8 mouse cellular contexts compared by ENCODE assay signal in the genomic region with DNA sequence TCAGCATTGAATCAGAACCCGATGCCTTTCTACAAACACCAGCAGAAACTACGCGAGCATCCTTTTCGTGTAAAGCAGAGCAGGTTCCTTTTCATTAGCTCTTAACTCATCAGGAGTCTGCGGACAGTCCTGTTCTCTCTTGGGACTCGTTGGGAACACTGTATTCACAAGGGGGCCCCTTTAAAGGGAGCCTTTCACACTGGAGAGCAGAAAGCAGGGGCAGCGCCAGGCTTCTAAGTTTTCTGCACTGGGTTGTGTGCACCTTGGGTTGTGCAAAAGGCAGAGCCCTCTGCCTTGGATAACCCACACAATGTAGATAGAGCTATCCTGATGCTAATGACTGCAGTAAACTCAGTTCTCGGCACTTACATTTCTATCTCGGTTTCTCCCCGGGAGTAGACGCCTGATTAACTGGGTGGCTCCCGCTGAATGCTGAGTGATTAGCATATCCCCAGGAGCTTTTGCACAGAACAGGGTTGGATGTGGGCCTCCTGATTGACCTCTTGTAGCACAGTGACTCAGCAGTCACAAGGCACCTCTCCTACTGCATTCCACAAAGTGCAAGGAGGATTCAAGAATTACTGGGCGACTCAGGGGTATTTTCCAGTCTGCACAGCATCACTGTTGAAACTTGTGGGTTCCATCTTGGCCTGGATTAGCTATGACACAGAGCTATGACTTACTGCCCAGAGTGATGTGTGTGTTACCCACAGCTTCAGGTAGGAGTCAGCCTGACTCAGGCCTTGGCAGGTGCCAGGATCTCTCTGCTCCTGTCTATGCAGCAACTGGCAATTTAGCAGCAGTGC.
DNase-seq lines count a peak whose midpoint lies in the region; ATAC-seq lines count a peak whose summit lies in the region.

No protein-coding gene starts in this region.

- no peak overlapping the region for H3K4me2 ChIP-seq in embryonic facial prominence, embryonic 14.5 days (ENCODE audit: low read depth, low read length)
- H3K4me2 ChIP-seq in liver, embryonic 13.5 days: peak overlapping the region; percentile 40

- H3K4me3 ChIP-seq in embryonic facial prominence, embryonic 14.5 days (ENCODE audit: low read depth, low read length): no peak overlapping the region
- peak overlapping the region; percentile 9; the same call in 1 of the 2 replicates for H3K4me3 ChIP-seq in hindbrain, embryonic 10.5 days
- no peak overlapping the region for H3K4me3 ChIP-seq in liver, embryonic 13.5 days (replicated peaks)

- no peaks in the 10 kb centered on the region for H3K9me3 ChIP-seq in embryonic facial prominence, embryonic 14.5 days (ENCODE audit: control insufficient read depth, low read length)
- no peaks in the 10 kb centered on the region for H3K9me3 ChIP-seq in hindbrain, embryonic 10.5 days
- no peaks in the 10 kb centered on the region for H3K9me3 ChIP-seq in liver, embryonic 13.5 days (replicated peaks)

- H3K36me3 ChIP-seq in embryonic facial prominence, embryonic 14.5 days (ENCODE audit: control insufficient read depth, insufficient read depth, low read length): no peaks in the 10 kb centered on the region
- no peaks in the 10 kb centered on the region for H3K36me3 ChIP-seq in hindbrain, embryonic 10.5 days
- no peaks in the 10 kb centered on the region for H3K36me3 ChIP-seq in liver, embryonic 13.5 days

- peak; percentile 53 for ATAC-seq in embryonic facial prominence, embryonic 14.5 days (ENCODE audit: low read depth)
- ATAC-seq in liver, embryonic 13.5 days (ENCODE audit: low read depth): peak; percentile 95
- ATAC-seq in megakaryocyte-erythroid progenitor cell, adult 5-6 weeks (replicated peaks; ENCODE audit: low FRiP score, low TSS enrichment, poor library complexity, severe bottlenecking): no peak

- 20% methylated on average over 13 of the region's 13 CpGs for WGBS in embryonic facial prominence, embryonic 14.5 days
- WGBS in hindbrain, embryonic 10.5 days: 11% methylated on average over 13 of the region's 13 CpGs
- WGBS in liver, embryonic 13.5 days (ENCODE audit: insufficient replicate concordance): 18% methylated on average over 13 of the region's 13 CpGs

- DNase-seq in layer of hippocampus, adult 9-11 months: peak; percentile 3
- DNase-seq in layer of hippocampus, postnatal 14 days (ENCODE audit: low spot score in 2 of 2): no peak
- DNase-seq in embryonic facial prominence, embryonic 14.5 days (ENCODE audit: low spot score): no peak
- peak; percentile 14 for DNase-seq in hindbrain, embryonic 10.5 days (ENCODE audit: low spot score)
- peak; percentile 29 for DNase-seq in liver, embryonic 13.5 days
- peak; percentile 6 for DNase-seq in urinary bladder, postnatal 25 days (ENCODE audit: low spot score)
- no peak for DNase-seq in spleen, postnatal 4 days (ENCODE audit: low spot score in 2 of 2)

- 0 out of 2 replicates have a peak, but pooled peaks cover 7% of the 10 kb centered on the region for H3K4me1 ChIP-seq in embryonic facial prominence, embryonic 14.5 days (ENCODE audit: control insufficient read depth, insufficient read depth, low read length)
- peaks cover 11% of the 10 kb centered on the region for H3K4me1 ChIP-seq in hindbrain, embryonic 10.5 days (replicated peaks)
- H3K4me1 ChIP-seq in liver, embryonic 13.5 days (replicated peaks): peaks cover 5% of the 10 kb centered on the region; the same call in 1 of the 2 replicates

- no peak overlapping the region for H3K9ac ChIP-seq in embryonic facial prominence, embryonic 14.5 days (ENCODE audit: low read depth, low read length)
- no peak overlapping the region for H3K9ac ChIP-seq in liver, embryonic 13.5 days

- H3K27ac ChIP-seq in embryonic facial prominence, embryonic 14.5 days (replicated peaks; ENCODE audit: low read depth, low read length): no peak overlapping the region
- H3K27ac ChIP-seq in hindbrain, embryonic 10.5 days: peak overlapping the region; percentile 45; the same call in 1 of the 2 replicates
- peak overlapping the region; percentile 73 for H3K27ac ChIP-seq in liver, embryonic 13.5 days

- H3K27me3 ChIP-seq in embryonic facial prominence, embryonic 14.5 days (replicated peaks; ENCODE audit: control insufficient read depth, insufficient read depth, low read length): no peaks in the 10 kb centered on the region
- no peaks in the 10 kb centered on the region for H3K27me3 ChIP-seq in hindbrain, embryonic 10.5 days (ENCODE audit: insufficient read depth, poor library complexity, severe bottlenecking)
- no peaks in the 10 kb centered on the region for H3K27me3 ChIP-seq in liver, embryonic 13.5 days

Comparison
In these comparisons a context has a peak if more than half of its experiments do, and no peak if none do; other contexts are left out.
1. DNase-seq: peak in layer of hippocampus, adult 9-11 months (single experiment), hindbrain, embryonic 10.5 days (single experiment), liver, embryonic 13.5 days (single experiment) and urinary bladder, postnatal 25 days (single experiment); none in layer of hippocampus, postnatal 14 days (0 of 2), embryonic facial prominence, embryonic 14.5 days (single experiment) and spleen, postnatal 4 days (0 of 2).